Mouse (Mus musculus) stomach, postnatal 0 days (tissue): ENCODE measurements around the gene Plekhh1.

ENCODE experiments used
- CTCF ChIP-seq: IDR thresholded peaks from 2 replicates; pipeline ENCODE4 v1.5.1; 2016; ENCODE audit warnings: antibody characterized with exemption, low read depth, mild to moderate bottlenecking, moderate library complexity
- EP300 ChIP-seq: optimal IDR thresholded peaks from 2 replicates; pipeline ENCODE3; 2016; ENCODE audit warnings: antibody characterized with exemption

DNA sequence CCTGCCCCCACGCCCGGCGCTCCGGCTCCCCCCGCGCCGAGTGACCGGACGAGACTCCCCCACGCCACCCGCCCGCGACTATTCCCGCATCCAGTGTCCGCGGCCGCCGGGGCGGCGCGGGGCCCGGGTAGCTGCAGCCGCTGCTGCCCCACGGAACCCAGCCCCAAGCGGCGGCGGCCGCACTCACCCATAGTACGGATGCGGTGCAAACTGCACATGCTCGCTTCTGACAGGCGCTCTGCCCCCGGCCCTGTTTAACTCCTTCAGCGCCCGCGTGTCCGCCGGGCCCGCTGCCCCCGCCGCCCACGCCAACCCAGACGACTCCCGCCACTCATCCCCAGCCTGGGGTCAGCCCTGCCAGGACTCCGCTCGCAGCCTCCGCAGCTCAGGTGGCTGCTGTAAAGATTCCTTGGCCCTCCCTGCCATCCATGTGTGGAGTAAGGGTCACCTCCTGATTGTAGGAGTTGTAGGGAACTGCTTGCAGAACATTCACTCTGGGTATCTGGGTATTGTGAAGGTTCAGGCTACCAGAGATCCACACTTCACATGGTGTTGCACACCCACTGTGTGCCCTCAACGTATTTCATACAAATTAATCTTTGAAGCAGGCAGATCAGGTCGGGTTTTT is 21.7 kb upstream of the Plekhh1 start, which contains the start of gene Tmem229b:
- TF ChIP-seq CTCF: no peak
- TF ChIP-seq EP300: no peak
